Mouse (Mus musculus): ENCODE results near the gene Ankrd17.

DNA sequence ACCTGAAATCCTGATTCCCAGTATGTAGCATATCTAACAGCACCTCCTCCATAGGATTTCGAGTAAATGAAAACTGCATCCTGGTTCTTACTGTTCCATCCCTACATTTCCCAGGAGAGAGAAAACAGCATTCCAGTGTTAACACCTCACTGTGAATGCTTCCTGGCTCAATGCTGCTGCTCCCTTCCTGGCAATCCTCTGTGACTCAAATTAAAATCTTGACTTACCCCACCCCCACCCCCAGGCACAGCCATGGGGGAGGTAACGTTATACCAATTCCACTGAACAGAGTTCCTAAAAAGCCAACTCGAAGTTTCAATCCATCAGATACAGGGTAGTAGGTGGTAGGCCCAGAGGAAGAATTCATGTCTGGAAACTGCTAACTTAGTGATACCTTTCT, 143.4 kb downstream of the Ankrd17 start:
- TF ChIP-seq POLR2A (IDR thresholded peaks at IDR 0.05; ENCODE audit: insufficient read depth, low read depth, low read length), result no peak
- TF ChIP-seq EP300 (IDR thresholded peaks at IDR 0.05; ENCODE audit: insufficient read depth, low read depth, low read length), result no peak
